Mouse (Mus musculus): ENCODE data around the gene 4930452B06Rik.
"Not testable (repeated sequence)": the region's sequence is repeated elsewhere in the genome, so short reads cannot be mapped to it uniquely, and the experiment has no call there.

The 4930452B06Rik gene

DNA sequence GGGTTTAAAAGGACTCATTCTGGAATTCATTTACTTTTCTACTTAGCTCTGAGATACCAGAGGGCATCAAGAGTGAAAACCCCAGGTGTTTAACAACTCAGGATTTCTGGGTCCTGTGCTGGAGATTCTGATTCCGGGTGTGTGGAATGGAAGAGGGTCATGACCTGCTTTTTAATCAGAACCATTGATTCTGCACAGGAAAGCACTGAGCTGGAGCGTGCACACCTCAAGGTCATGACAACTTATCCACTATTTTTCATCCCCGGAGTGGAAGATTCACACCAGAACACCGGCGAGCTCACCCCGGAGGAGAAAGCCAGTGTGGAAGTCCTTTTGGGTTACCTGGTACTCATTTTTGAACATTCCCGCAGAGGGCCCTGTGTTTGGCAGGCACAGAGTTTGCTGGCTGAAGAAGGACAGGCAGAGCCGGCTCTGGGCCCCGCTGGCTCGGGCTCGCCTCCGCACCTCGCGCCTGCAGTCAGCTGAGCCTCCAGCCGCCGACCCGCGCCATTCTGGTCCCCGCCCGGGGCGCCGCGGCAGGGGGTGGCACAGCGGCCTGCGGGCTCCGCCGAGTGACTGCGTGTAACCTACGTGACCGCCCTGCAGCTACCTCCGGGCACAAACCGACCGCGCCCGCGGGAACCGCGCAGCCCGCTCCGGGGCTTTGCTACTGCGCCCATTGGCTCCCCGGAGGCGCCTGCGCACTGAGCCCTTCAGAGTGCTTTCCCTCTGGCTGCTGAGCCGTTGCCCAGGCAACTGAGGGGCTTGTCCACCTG is at the start of gene 4930452B06Rik:
TSS of gene 4930452B06Rik (minus strand) at position 605 of the 776 bp plus-strand sequence.
- DNase-seq = peak; percentile 71 to 88

DNA sequence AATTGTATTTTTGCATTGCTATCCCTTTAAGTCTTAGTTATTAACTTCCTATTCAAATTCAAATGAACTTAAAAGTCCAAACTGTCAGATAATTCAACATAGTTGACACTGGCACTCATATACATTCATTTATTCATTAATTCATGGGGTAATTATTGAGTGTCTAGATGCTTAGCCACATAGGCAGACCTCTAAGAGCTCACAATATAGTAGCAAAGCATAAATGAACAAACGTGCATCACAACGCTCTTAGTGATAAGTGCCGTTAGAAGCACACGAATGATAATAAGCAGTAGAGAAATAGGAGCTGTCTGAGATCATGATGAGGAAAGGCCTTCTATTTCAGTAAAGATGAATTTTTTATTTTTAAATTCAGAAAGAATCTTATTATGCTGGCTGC is 46.6 kb upstream of the 4930452B06Rik start:
- no peak for DNase-seq

DNA sequence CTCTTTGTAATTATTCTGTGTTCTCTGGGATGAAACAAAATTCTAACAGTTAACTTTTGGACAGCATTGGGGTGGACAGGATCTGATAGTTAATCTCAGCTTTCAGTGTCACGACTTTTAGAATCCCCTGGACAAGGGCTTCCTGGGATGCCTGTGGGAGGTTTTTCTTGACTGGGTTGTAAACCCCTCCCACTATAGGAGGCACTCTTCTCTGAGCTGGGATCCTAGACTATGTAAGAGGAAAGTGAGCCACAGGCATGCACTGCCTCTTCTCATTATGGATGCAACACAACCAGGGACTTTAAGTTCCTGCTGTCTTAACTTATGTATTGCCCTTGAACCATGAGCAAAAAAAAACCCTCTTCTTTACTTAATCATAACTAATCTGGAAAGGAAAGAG is 23.4 kb upstream of the 4930452B06Rik start:
- no peak for DNase-seq

DNA sequence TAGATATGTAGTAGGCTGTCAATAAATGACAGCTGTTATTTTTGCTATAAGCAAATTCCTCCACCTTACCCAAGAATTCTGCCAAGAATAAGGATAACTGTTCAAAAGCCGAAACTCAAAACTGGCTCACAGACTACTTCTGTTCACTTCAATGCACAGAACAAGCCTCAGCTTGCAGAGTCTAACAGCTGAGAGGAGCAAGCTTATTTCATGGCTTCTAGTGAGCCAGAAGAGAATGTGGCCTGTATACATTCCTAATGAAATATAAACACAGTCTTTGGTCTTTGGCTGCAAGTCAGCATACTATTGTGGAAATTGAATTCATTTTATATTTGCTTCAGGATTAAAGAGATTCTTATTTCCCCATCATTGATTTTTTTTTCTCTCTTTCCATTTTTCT is 22.4 kb upstream of the 4930452B06Rik start:
- DNase-seq = no peak

DNA sequence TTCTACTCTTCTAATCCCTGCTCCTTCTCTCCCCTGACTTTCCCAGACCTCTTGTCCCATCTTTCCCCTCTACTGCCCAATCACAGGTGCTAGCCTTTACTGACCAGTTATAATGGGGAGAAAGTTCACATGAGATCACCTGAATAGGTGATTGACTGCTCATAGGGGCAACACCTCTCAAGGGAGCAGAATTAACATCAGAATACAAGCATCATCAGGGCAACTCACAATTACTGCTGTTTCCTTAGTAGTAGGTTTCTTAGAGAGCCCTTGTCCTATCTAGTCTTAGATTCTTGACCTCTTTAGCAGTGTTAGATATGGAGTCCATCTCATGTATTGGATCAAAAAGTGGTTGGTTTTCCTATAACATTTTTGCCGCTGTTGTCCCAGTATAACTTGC is 20.1 kb upstream of the 4930452B06Rik start:
- no peak for DNase-seq

DNA sequence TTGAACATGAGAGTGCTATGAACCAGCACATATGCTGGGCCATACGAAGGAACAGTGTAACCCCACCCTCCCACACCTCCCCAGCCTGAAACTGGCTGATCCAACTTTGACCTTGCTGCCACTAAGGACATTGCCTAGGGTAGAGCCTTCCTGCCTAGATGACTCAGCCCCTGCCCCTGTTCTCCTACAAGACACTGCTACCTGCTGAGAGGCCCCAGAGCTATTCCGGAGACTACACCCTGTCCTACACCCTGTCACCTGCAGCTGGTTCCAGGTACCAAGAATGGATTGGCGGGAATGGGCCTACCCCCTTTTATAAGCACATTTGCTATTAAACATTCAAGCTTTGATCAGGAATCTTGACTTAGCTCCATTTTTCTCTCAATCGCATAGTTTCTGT is 13.9 kb upstream of the 4930452B06Rik start:
- no peak for DNase-seq

DNA sequence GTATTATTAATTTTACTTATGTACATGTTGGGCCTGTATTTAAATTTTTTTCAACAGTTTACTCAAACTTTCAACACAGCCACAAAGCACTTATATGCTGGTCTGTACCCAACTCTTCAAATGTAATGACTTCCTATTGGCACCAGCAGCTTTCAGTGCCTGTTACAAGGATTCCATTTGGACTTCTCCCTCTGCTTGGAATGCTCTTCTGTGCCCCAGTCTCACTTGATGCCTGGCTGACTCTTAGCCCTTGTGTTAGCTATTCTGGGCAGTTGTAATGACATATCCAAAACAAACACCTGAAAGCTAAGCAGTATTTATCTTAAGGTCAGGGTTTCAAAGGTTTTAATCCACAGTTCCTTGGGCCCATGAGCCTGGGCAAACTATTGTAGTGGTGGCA is 5.7 kb downstream of the 4930452B06Rik start:
- no peak for DNase-seq

DNA sequence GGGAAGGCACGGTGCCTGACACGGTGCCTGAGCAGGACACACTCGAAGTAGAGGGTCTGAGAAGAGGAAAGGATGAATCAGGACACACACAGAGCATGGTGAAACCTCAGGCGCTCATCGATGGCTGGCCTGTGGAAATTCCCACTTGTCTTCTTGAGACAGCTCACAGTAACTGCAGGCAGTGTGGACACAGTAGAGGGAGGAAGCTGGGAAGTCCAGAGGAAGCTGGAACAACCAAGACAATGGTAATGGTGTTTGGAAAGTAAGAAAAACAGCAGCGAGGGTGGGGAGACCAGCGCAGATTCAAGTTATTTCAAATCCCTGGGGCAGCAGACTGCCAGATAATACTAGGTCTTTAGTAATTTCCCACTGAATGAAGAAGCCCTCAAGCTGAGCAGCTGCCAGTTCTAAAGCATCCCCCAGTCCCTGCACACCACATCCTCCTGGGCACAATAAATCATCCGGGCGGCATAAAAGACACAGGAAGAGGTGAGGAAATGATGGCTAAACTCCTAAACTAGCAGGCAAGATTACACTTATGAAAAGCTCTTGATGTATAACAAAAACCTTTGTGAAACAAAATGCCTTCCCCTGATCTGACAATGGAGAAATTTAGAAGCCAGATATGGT is 24.3 kb downstream of the 4930452B06Rik start:
- peak; percentile 14 to 32 for DNase-seq

DNA sequence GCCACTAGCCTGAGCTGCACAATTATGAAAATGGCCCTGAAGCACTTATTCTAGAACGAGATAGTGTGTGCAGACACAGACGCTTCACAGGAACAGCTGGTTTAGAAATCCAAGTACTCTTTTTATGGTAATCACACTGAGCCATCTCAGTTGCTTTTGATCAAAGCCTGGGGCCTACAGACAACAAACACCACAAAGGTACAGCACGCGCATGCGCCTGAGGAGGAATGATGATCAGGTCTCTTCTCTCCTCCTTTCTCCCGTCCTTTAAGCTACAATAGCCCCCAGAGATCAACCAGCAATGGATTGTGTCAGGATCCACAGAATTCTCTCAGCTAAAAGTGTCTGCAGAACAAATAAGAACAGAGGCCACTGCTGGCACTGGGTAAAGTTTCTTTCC is 33.8 kb downstream of the 4930452B06Rik start:
- DNase-seq = no peak

DNA sequence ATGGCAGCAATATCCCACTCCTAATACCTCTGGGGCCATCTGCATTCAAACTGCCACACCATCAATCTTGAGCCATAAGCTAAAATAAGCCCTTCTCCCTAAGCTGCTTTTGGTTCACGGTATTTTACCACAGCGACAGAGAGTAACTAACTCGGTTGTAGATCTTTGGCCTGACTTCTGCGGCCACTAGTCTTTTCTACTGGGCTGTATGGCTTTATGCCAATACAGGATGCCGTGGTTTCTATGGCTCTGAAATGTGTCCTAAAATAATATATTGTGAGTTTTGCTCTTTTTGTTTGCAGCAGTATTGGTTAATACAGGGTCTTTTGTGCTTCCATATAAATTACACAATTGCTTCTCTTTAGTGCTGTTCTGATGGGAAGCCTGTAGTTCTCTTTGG is 37.6 kb downstream of the 4930452B06Rik start:
- DNase-seq = no peak

DNA sequence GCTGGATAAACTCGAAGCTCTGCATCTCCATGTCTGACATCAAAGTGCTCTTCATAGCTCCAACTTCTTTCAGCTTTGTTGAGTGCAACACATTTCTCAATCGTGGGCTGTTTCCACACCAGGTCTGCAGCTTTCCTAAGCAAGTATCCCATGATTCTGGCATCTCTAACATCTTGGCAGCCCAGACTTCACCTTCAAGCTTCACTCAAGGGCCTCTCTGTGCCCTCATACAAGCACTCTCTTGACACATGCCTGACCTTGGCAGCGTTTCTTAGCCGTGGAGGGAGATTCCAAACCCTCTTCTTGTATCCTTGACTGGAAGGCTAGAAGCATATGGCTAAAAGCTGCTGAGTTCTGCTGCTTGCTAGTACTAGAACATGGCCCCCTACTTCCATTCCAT is 38.6 kb downstream of the 4930452B06Rik start:
- no peak for DNase-seq

DNA sequence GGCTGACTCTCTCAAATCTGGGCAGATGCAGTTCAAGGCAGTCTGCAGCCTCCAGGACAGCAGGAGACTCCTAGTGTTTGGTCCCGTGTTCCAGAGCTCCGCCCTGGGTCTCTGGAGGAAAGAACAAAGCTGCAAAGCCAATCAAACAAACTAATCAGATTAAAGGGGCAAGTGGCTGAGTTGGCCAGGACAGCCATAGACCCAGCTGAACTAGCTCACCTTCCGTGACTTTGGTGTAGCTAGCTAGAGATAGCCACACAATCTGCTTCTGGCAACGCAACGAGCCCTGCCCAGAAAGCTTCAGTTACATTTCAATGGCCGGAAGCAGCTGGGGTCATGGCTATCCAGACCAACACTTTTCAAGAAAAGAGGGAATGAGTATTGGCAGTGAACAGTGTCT is 44.9 kb downstream of the 4930452B06Rik start:
- peak; percentile 2 to 7 for DNase-seq

DNA sequence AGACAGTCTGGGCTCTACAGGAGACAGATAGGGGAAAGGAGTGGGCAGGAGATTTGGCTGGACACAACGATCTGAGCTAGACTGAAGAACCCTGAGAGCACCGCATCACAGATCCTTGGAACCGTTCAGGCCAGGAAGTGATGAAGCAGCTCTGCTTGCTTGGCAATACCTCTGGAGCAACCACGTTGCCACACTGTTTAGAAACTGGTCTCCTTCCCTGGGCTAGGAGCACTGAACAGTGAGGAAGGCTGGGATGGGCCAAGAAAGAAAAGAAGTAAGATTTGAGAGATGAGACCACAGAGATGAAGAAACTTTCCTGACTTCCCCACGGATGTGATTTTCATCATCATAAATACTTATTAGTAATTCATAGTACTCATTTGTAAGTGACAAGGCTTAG is 45.5 kb downstream of the 4930452B06Rik start:
- DNase-seq = no peak

DNA sequence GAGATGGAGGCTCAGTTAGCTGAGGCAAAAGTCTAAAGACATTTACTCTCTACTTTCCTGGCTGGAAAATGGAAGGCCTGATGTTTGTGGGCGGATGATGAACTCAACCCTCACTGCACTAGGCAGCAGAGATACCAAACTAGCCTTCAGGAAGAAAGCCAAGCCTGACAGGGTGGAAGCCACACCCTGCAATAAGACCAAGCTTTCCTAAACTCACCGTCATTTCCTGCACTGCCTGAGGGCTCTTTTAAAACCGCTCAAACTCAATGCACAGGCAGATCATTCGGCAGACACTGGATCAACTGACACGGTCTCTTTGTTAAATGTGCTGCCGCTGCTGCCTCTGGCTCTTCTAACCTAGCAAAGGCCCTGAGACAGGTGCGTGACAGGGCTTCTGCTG is 50.4 kb downstream of the 4930452B06Rik start:
- DNase-seq = peak; percentile 6 to 9

DNA sequence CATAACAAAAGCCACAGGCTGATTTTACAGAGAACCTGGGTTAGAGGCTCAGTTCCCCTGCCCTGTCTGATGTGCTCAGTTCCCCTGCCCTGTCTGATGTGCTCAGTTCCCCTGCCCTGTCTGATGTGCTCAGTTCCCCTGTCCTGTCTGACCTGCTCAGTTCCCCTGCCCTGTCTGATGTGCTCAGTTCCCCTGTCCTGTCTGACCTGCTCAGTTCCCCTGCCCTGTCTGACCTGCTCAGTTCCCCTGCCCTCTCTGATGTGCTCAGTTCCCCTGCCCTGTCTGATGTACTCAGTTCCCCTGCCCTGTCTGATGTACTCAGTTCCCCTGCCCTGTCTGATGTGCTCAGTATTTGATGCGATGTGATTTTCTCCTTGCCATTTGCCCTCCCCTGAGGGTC is 51.6 kb downstream of the 4930452B06Rik start:
- not testable (repeated sequence) for DNase-seq

DNA sequence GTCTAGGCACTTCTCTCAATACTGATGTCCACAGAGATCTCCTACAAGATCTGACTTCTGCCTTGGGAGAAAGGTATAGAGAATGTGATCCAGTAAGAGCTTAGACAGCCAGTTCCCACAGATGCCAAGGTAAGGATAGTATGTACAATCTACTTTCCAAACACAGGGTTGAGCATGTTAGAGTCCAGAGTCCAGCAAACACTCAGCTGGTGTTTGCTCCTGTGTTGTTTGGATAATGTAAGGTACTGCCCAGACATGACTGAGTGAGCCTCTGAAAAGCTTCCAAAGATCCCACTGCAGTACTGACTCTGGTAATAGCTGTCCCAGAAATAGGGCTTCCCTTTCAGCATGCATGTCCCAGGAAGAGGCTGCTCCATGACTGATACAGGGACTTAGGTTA is 54.0 kb downstream of the 4930452B06Rik start:
- DNase-seq = no peak

DNA sequence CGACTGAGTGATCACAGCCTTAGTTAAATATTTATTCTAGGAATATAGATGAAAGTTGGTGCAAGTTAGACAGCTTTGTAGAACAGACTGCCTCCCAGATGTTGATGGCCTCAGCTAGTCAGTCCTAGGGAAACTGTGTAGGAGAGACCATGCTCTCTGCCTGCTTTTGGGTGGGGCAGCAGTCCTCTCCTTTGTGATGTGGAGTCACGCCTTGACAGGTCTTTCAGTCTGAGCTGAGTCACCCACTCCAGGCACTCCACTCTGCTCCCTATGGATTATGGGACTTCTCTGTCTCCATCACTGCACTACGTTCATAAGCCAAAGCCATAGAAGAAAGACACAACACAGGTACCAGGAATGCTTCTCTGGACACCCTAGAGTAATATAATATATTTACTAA is 55.9 kb downstream of the 4930452B06Rik start:
- DNase-seq = no peak

DNA sequence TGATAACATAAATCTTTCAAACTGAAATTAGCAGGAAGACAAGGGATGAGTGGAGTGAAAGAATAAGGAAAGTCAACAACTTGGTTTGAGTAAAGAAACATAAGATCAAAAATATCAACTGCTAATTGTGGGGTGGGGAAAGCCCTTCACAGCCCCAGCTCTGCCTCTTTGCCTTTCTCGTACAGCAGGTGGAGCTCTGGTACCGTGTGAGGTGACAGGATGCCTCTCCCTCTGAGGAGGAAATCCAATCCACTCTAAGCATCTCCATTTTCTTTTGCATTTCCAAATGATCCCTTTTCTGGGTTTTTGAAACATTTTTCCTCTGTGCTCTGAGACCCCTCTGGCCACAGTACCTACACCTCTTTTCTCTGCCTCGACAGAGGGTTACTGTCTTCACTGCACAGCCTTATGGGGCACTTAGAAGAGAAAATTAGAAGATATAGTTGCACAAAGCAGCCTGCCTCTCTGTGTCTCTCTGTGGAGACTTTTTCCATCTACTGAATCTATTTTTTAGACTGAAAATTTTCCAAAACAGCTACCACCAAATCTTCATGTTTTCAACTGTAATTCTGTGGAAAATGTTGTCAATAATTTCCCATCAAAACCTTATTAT is 57.4 kb downstream of the 4930452B06Rik start:
- peak; percentile 38 to 80 for DNase-seq

DNA sequence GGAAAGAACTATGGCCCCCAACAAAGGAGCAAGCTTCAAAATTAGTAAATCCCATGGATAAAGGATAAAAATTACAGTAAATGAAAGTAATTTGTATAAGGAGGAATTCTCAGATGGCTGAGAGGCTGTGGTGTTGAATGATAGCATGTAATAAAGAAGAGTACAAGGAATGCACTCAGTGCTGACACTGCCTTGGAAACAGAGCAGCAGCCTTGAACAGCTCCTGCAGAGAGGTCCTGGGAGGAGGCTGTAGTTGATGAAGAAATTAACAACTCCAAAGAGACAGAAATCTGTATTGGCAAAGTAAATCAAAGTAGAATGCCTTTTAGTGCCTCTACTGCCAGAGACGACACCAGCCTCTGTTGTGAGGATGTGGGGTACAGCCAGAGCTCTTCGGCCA is 61.1 kb downstream of the 4930452B06Rik start:
- DNase-seq = no peak

DNA sequence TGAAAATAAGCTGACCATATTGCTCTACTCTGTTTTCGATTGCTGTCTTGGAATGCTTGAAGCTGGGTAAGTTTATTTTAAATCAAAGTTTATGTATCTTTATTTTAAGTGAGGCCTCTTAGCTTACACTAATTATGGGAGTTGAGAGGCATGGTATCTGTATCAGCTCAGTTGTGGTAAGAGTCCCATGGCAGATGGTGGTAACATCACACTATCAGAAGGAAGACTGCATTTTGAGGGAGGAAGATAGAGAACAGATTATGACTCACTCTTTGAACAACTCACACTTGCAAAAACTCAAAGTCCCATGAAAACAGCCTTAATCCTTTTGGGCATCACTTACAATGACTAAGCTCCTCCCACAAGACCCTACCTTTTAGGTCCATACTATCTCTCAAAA is 81.0 kb downstream of the 4930452B06Rik start:
- DNase-seq = no peak

DNA sequence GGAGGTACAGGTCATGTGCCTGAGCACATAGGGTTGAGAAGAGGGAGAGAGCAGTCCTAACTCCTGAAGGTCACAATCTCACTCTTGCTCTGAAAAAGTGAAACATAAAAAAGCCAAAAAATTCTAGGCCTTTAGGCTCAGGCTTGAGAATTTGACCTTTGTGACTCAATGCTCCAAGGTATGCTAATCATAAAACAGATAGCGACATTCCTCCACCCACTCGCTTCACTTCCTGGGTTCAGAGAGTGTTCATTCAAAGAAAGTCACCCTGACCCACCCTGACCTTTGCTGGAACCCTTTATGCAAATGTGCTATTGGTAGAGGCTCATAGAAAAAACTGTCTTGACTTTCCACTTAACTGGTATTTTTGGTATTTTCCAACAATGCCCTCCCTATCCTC is 115.0 kb downstream of the 4930452B06Rik start:
- DNase-seq = not testable (repeated sequence)

DNA sequence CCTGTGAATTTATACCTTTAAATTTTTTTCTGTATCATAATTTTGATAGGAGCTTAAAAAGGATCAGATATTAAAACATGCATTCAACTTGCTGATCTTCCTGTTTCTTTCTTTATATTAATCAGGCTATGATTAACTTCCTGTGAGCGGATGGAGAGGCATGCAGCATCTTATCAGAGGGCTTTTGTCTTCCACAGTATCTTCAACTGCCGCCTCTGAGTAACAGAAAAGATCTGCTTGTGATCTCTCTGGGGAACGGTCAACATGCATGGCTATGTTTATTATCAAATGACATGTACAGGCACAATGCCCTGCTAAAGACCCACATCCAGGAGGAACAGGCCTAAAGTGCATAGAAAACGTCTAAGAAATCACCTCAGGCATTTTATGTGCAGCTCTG is 116.9 kb downstream of the 4930452B06Rik start:
- no peak for DNase-seq

DNA sequence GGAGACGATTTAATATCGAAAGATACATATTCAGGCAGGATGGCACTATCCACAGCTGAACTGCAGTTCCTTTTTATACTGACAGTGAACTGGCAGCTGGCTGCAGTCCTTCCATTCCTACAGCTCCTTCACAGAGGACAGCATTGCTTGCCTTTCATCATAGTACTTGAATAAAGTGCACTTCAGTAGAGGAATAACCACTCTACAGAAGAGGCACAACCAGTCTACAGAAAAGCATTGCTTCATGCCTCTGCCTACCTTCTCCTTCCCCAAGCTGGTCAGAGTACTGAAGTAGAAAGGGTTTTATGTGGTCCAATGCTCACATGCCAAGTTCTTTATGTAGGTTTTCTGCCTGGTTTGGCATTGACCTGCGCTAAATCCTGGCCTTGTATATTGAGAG is 130.0 kb downstream of the 4930452B06Rik start:
- DNase-seq = no peak

DNA sequence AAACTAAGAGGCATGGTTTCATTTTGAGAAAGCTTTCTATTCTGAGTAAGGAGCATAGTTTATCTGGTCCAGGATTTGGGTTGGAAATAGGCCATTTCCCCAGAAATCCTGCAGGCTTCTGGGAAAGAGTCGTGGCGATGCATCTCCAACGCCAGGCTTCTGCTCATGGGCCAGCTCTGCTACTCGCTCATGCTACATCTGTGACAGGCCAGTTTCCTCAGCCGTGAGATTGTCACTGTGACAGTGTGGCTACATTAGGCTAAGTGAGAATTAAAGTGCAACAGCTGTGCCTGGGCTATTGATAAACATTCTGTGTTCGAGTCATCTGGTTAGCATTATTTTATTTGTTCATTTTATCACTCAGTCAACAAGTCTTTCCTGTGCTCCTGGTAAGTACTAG is 140.8 kb downstream of the 4930452B06Rik start:
- DNase-seq = no peak
